Mouse (Mus musculus) MEL (cell line): Measurements from ENCODE around the gene Hs3st6. TPM values are rescaled to one million over a fixed set of nuclear protein-coding genes. Genes with fewer than 3 reads are reported as not detected.
"Not testable (repeated sequence)": the region's sequence is repeated elsewhere in the genome, so short reads cannot be mapped to it uniquely, and the experiment has no call there.

Experiments used
- DNase-seq: peaks from one replicate; pipeline ENCODE4 v3.0.0; 2011; ENCODE audit warnings: low read depth, low spot score
- H3K27ac ChIP-seq: 2 replicates; pipeline ENCODE4 v1.5.1; 2012; ENCODE audit warnings: low read depth, mild to moderate bottlenecking, control low read depth, low read length, moderate library complexity; ENCODE audit not compliant: control insufficient read depth
- H3K27me3 ChIP-seq, 2 experiments: fragments of 150-350 bp in 1 of 2; sonication (generic) in 1 of 2; 2 replicates each; pipeline ENCODE4 v1.6.1; 2012; ENCODE audit warnings: low read length in 2 of 2, mild to moderate bottlenecking in 2 of 2, improper control_type of control experiment in 1 of 2, moderate library complexity in 1 of 2; ENCODE audit not compliant: insufficient read depth in 2 of 2, control insufficient read depth in 1 of 2
- H3K36me3 ChIP-seq, 2 experiments: 2 replicates each; pipeline ENCODE4 v1.6.1; 2012 to 2014; ENCODE audit warnings: low read length in 2 of 2, improper control_type of control experiment in 1 of 2, inconsistent platforms in 1 of 2, mild to moderate bottlenecking in 1 of 2; ENCODE audit not compliant: insufficient read depth in 2 of 2, control insufficient read depth in 1 of 2
- H3K4me1 ChIP-seq, 2 experiments: fragments of 150-350 bp in 1 of 2; sonication (generic) in 1 of 2; 2 replicates each; pipeline ENCODE4 v1.6.1; 2012; ENCODE audit warnings: low read length in 2 of 2, improper control_type of control experiment in 1 of 2, mild to moderate bottlenecking in 1 of 2; ENCODE audit not compliant: insufficient read depth in 2 of 2, control insufficient read depth in 1 of 2
- H3K4me3 ChIP-seq, 2 experiments: fragments of 150-350 bp in 1 of 2; sonication (generic) in 1 of 2; 2 replicates each; pipeline ENCODE4 v1.5.1; 2012; ENCODE audit warnings: low read depth in 2 of 2, low read length in 2 of 2, mild to moderate bottlenecking in 2 of 2, moderate library complexity in 2 of 2, control low read depth in 1 of 2, improper control_type of control experiment in 1 of 2; ENCODE audit not compliant: control insufficient read depth in 1 of 2, insufficient read depth in 1 of 2
- H3K79me2 ChIP-seq: 2 replicates; pipeline ENCODE4 v1.6.1; 2012; ENCODE audit warnings: mild to moderate bottlenecking, low read length, moderate library complexity; ENCODE audit not compliant: control insufficient read depth, poor library complexity, insufficient read depth
- H3K9ac ChIP-seq: 2 replicates; pipeline ENCODE4 v1.6.1; 2012; ENCODE audit warnings: low read depth, mild to moderate bottlenecking, control low read depth, low read length, moderate library complexity; ENCODE audit not compliant: control insufficient read depth, poor library complexity, severe bottlenecking
- H3K9me3 ChIP-seq: fragments of 150-350 bp; sonication (generic); replicated peaks from 2 replicates; pipeline ENCODE4 v1.6.1; 2012; ENCODE audit warnings: mild to moderate bottlenecking, low read length, improper control_type of control experiment, moderate library complexity; ENCODE audit not compliant: insufficient read depth
- CHD2 ChIP-seq: IDR thresholded peaks from 2 replicates; pipeline ENCODE4 v1.6.1; 2011; ENCODE audit warnings: low read length, improper control_type of control experiment
- E2F4 ChIP-seq: IDR thresholded peaks from 2 replicates; pipeline ENCODE4 v1.6.1; 2011; ENCODE audit warnings: low read depth, low read length, improper control_type of control experiment, borderline replicate concordance
- EP300 ChIP-seq, 2 experiments: IDR thresholded peaks; 2 replicates each; pipeline ENCODE4 v1.6.1; 2011; ENCODE audit warnings: improper control_type of control experiment in 2 of 2, low read length in 2 of 2, low read depth in 1 of 2, mild to moderate bottlenecking in 1 of 2
- ETS1 ChIP-seq: IDR thresholded peaks from 2 replicates; pipeline ENCODE4 v1.6.1; 2012; ENCODE audit warnings: low read depth, mild to moderate bottlenecking, inconsistent platforms, low read length, improper control_type of control experiment, moderate library complexity
- GATA1 ChIP-seq: IDR thresholded peaks from 2 replicates; pipeline ENCODE4 v1.6.1; 2011; ENCODE audit warnings: low read depth, low read length, improper control_type of control experiment
- HCFC1 ChIP-seq: IDR thresholded peaks from 2 replicates; pipeline ENCODE4 v1.6.1; 2012; ENCODE audit warnings: low read depth, mild to moderate bottlenecking, inconsistent platforms, low read length, improper control_type of control experiment, moderate library complexity
- MXI1 ChIP-seq: IDR thresholded peaks from 2 replicates; pipeline ENCODE4 v1.6.1; 2011; ENCODE audit warnings: mild to moderate bottlenecking, low read depth, low read length, improper control_type of control experiment
- MYC ChIP-seq: IDR thresholded peaks from 2 replicates; pipeline ENCODE4 v1.6.1; 2011; ENCODE audit warnings: low read depth, mild to moderate bottlenecking, low read length, improper control_type of control experiment, moderate library complexity
- NRF1 ChIP-seq: IDR thresholded peaks from 2 replicates; pipeline ENCODE4 v1.6.1; 2014; ENCODE audit warnings: low read depth, mild to moderate bottlenecking, inconsistent platforms, low read length, improper control_type of control experiment, moderate library complexity; ENCODE audit not compliant: poor library complexity, insufficient read depth, severe bottlenecking
- POLR2A ChIP-seq, 2 experiments: IDR thresholded peaks; 2 replicates each; pipeline ENCODE4 v1.6.1; 2011 to 2012; ENCODE audit warnings: low read length in 2 of 2, mild to moderate bottlenecking in 2 of 2, control low read depth in 1 of 2, improper control_type of control experiment in 1 of 2, low read depth in 1 of 2, moderate library complexity in 1 of 2; ENCODE audit not compliant: control insufficient read depth in 1 of 2, insufficient read depth in 1 of 2, poor library complexity in 1 of 2
- POLR2AphosphoS5 ChIP-seq: IDR thresholded peaks from 2 replicates; pipeline ENCODE4 v1.6.1; 2012; ENCODE audit warnings: low read depth, borderline replicate concordance, mild to moderate bottlenecking, inconsistent platforms, low read length, moderate library complexity, mixed read lengths
- SIN3A ChIP-seq: IDR thresholded peaks from 2 replicates; pipeline ENCODE4 v1.6.1; 2012; ENCODE audit warnings: low read length, improper control_type of control experiment, inconsistent platforms
- TCF12 ChIP-seq: IDR thresholded peaks from 2 replicates; pipeline ENCODE4 v1.6.1; 2014; ENCODE audit warnings: low read depth, mild to moderate bottlenecking, inconsistent platforms, low read length, improper control_type of control experiment, moderate library complexity
- polyA plus RNA-seq, 2 experiments: library from polyadenylated mRNA; stranded (reverse) in 1 of 2; unstranded in 1 of 2; fragments of >175 nt in 1 of 2; fragments of >200 nt in 1 of 2; gene quantifications; 2 replicates each; pipeline versions ENCODE4 v1.2.1 to v1.2.4; 2012; ENCODE audit warnings: low replicate concordance in 2 of 2, low read depth in 1 of 2; ENCODE audit not compliant: insufficient read length in 2 of 2, insufficient read depth in 1 of 2, missing spikeins in 1 of 2
- total RNA-seq: library from RNA; depleted of rRNA; stranded (reverse); fragments of 300-350 nt; gene quantifications from 2 replicates; pipeline ENCODE4 v1.2.3, GENCODE M21; 2012

The Hs3st6 gene
- total and polyA plus RNA-seq, 3 experiments = not detected

DNA sequence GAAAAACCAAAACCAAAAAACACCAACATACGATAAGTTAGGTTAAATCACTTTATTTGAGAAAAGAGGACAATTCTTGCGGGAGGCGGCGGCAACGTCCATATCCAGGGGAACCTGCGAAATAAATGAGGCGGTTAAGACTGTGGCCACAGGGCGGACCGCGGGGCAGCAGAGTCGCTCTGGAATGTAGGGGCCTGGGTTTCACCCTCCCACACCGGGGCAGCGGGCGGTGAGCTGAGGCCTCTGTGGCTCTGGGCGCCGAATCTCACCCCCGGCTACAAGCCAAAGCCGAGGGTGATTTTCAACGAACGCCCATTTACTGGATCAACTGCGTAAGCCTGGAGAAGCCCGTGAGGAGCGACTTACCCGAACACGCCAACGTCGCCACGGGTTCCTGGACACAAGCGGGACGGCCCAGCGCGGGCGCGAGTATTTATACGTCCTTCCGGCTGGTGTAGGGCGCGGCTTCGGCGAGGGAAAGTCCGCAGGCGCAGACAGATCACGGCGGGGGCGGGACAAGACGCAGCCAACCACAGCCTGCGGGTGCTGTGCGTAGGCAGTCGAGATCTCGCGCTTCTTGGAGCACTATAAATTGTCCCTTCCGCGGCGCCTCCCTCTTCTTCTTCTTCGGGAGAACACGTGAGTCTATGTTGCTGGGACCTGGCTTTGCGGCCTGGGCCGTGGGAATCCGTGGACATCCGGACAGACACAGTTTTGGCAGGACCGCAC, 33.1 kb upstream of the Hs3st6 start (continued):
- TF ChIP-seq SIN3A (peak; percentile 89), POLR2A (IDR thresholded peaks at IDR 0.05; ENCODE audit: control insufficient read depth in 1 of 2, insufficient read depth in 1 of 2, low read depth in 1 of 2, low read length in 2 of 2, poor library complexity in 1 of 2) (peak; percentile 77 to 98), NRF1 (peak; percentile 76), POLR2AphosphoS5 (peak; percentile 98), CHD2 (peak; percentile 96), E2F4 (no peak)

DNA sequence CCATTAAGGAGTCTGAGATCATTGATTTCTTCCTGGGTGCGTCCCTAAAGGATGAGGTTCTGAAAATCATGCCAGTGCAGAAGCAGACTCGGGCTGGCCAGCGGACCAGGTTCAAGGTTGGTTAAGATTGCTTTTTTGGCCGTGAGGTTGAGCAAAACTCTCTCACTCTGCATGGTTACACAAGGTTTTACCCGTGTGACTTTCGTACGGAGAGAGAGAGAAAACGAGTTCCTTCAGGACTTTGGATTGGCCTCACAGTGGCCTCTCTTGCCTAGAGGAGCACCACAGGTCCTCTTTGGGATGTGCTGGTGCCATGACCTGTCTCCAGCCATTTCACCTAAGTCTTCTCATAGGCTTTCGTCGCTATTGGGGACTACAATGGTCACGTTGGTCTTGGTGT, 32.2 kb upstream of the Hs3st6 start:
- peak; percentile 50 for DNase-seq
- not testable (repeated sequence) for H3K27me3 ChIP-seq, H3K9me3 ChIP-seq
- peak overlapping the region; percentile 86 for H3K9ac ChIP-seq
- peaks cover 51% of the 10 kb centered on the region for H3K79me2 ChIP-seq
- peak overlapping the region; percentile 36 to 70 for H3K4me3 ChIP-seq
- peak overlapping the region; percentile 87 for H3K27ac ChIP-seq
- peaks cover 5 to 13% of the 10 kb centered on the region in 2 experiments; a peak in 3 of 4 replicates for H3K36me3 ChIP-seq
- 0 out of 4 replicates have a peak, but pooled peaks of 1 of the 2 experiments have one; percentile 35 for TF ChIP-seq POLR2A (IDR thresholded peaks at IDR 0.05; ENCODE audit: control insufficient read depth in 1 of 2, insufficient read depth in 1 of 2, low read depth in 1 of 2, low read length in 2 of 2, poor library complexity in 1 of 2)
- peaks cover 0 to 10% of the 10 kb centered on the region in 2 experiments; a peak in 2 of 4 replicates for H3K4me1 ChIP-seq

DNA sequence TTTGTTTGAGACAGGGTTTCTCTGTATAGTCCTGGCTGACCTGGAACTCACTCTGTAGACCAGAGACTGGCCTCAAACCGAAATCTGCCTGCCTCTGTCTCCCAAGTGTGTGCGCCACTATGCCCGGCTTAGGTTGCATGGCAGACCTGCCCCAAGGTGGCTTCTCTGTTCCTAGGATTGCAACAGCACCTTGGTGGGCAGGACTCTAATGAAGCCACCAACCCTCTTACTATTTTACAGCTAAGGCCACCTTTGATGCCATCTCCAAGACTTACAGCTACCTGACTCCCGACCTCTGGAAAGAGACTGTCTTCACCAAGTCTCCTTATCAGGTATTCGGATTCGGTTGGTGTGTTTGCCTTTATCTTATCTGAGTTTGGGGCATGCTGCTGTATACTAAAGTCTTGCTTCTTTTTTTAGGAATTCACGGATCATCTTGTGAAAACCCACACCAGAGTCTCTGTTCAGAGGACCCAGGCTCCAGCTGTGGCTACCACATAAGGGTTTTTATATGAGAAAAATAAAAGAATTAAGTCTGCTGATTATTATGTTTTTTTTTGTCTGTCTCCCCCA, 31.3 kb upstream of the Hs3st6 start:
- DNase-seq = peak; percentile 57
- not testable (repeated sequence) for H3K27me3 ChIP-seq, H3K9me3 ChIP-seq
- peak overlapping the region; percentile 79 for H3K9ac ChIP-seq
- H3K27ac ChIP-seq = peak overlapping the region; percentile 65
- H3K4me1 ChIP-seq = peaks cover 0 to 14% of the 10 kb centered on the region in 2 experiments; a peak in 3 of 4 replicates
- H3K36me3 ChIP-seq = peaks cover 5 to 15% of the 10 kb centered on the region in 2 experiments; a peak in 3 of 4 replicates
- peak; percentile 57; the same call in 1 of the 2 replicates for TF ChIP-seq SIN3A
- 0 out of 2 replicates have a peak, but pooled peaks have one; percentile 12 for TF ChIP-seq HCFC1
- peak in 1 of 2 experiments; percentile 44; a peak in 1 of 4 replicates for TF ChIP-seq EP300 (IDR thresholded peaks at IDR 0.05; ENCODE audit: low read depth in 1 of 2, low read length in 2 of 2)
- 0 out of 2 replicates have a peak, but pooled peaks have one; percentile 33 for TF ChIP-seq MYC
- 0 out of 2 replicates have a peak, but pooled peaks have one; percentile 26 for TF ChIP-seq TCF12
- TF ChIP-seq MXI1 = peak; percentile 49; the same call in 1 of the 2 replicates
- TF ChIP-seq GATA1 = peak; percentile 79
- TF ChIP-seq ETS1 = 0 out of 2 replicates have a peak, but pooled peaks have one; percentile 19
- H3K4me3 ChIP-seq = peak overlapping the region; percentile 69 to 70
- peaks cover 51% of the 10 kb centered on the region for H3K79me2 ChIP-seq
